Mouse (Mus musculus) ES-E14 (cell line): ENCODE measurements around the gene Stx11. TPM values are rescaled to one million over a fixed set of nuclear protein-coding genes. Genes with fewer than 3 reads are reported as not detected.
A peak's percentile ranks its signal among the peaks of the same experiment; 100 is the strongest.
"Not testable (repeated sequence)": the region's sequence is repeated elsewhere in the genome, so short reads cannot be mapped to it uniquely, and the experiment has no call there.

ENCODE experiments used
- DNase-seq: peaks from one replicate; pipeline ENCODE4 v3.0.0-alpha.2; 2013; ENCODE audit warnings: low read depth, low spot score
- H3K27ac ChIP-seq: 2 replicates; pipeline ENCODE4 v1.5.1; 2012; ENCODE audit warnings: low read depth, mild to moderate bottlenecking, low read length, moderate library complexity, mixed read lengths; ENCODE audit not compliant: poor library complexity, insufficient read depth, severe bottlenecking
- H3K36me3 ChIP-seq: 2 replicates; pipeline ENCODE4 v1.6.1; 2012; ENCODE audit warnings: mild to moderate bottlenecking, low read length, moderate library complexity, mixed read lengths; ENCODE audit not compliant: control insufficient read depth, poor library complexity, insufficient read depth, severe bottlenecking
- H3K4me1 ChIP-seq, 2 experiments: fragments of 150-350 bp in 1 of 2; sonication (generic) in 1 of 2; 2 replicates each; pipeline ENCODE4 v1.6.1; 2012; ENCODE audit warnings: low read length in 2 of 2, mild to moderate bottlenecking in 1 of 2, mixed read lengths in 1 of 2; ENCODE audit not compliant: control insufficient read depth in 2 of 2, insufficient read depth in 2 of 2, poor library complexity in 1 of 2
- H3K4me3 ChIP-seq, 2 experiments: fragments of 150-350 bp in 1 of 2; sonication (generic) in 1 of 2; 2 replicates each; pipeline ENCODE4 v1.5.1; 2012; ENCODE audit warnings: low read length in 2 of 2, low read depth in 1 of 2, mild to moderate bottlenecking in 1 of 2, mixed read lengths in 1 of 2; ENCODE audit not compliant: insufficient read depth in 1 of 2, poor library complexity in 1 of 2, severe bottlenecking in 1 of 2
- H3K9ac ChIP-seq: 2 replicates; pipeline ENCODE4 v1.6.1; 2012; ENCODE audit warnings: low read depth, mild to moderate bottlenecking, low read length, mixed read lengths; ENCODE audit not compliant: poor library complexity, insufficient read depth, severe bottlenecking
- H3K9me3 ChIP-seq: fragments of 150-350 bp; sonication (generic); 2 replicates; pipeline ENCODE4 v1.6.1; 2012; ENCODE audit warnings: low read depth, mild to moderate bottlenecking, low read length; ENCODE audit not compliant: control insufficient read depth, insufficient read depth
- CHD2 ChIP-seq: IDR thresholded peaks from 2 replicates; pipeline ENCODE4 v1.6.1; 2014; ENCODE audit warnings: mild to moderate bottlenecking, low read depth, low read length, inconsistent platforms
- HCFC1 ChIP-seq: IDR thresholded peaks from 2 replicates; pipeline ENCODE4 v1.6.1; 2012; ENCODE audit warnings: low read length, inconsistent platforms, borderline replicate concordance; ENCODE audit not compliant: insufficient read depth
- MAFK ChIP-seq: IDR thresholded peaks from 2 replicates; pipeline ENCODE4 v1.6.1; 2014; ENCODE audit warnings: mild to moderate bottlenecking, low read depth, low read length, inconsistent platforms; ENCODE audit not compliant: insufficient read depth
- ZC3H11A ChIP-seq: IDR thresholded peaks from 2 replicates; pipeline ENCODE4 v1.6.1; 2012; ENCODE audit warnings: low read depth, mild to moderate bottlenecking, inconsistent platforms, low read length, borderline replicate concordance
- ZNF384 ChIP-seq: IDR thresholded peaks from 2 replicates; pipeline ENCODE4 v1.6.1; 2012; ENCODE audit warnings: low read depth, low read length, inconsistent platforms
- in situ Hi-C, 2 experiments: fragments of 600-800 bp; cut with MboI; formaldehyde crosslinking; loops; one replicate each; pipeline ENCODE4 v1.15.1; 2025; ENCODE audit warnings: low sequenced_read_pairs in 2 of 2, inconsistent platforms in 1 of 2; ENCODE audit not compliant: unreplicated experiment in 2 of 2
- total RNA-seq: library from RNA; depleted of rRNA; stranded (reverse); fragments of 300-350 nt; gene quantifications from 2 replicates; pipeline ENCODE4 v1.2.3, GENCODE M21; 2012

The Stx11 gene
- total RNA-seq, 1 experiment, result 2.5 TPM

DNA sequence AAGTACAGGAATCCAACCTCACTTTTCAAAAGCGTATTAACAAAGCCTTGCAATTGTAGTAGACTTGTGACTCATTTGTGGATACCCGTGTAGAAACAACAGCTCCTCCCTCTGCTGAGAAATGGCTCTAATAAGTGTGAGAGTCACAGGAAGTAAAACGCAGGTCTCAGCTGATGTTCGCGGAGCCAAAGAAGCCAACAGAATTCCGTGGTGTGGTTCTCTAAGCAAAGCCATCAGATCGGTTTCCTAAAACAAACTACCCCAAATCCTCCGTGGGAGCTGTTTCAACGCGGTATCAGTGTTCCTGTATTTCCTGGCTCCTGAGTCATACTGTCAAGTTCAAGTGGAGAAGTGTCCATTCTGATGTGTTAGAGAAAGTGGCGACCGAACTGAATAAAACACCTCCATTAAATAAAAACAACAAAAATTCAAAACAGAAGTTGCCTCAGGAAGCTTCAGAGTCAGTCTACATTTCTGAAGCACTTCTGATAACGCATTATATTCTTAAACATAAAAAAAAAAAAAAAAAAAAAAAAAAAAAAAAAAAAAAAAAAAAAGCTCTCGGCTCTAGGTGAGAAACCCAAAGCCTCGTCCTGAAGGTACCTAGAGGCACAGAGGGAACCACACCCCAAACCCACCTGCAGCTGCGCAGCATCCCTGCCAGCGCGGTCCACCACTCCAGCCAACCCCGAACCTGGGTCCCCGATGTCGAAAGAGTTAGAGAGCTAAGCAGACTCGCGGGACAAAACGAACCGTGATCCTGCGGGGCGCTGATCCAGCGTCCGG lies 543 bp downstream of the Stx11 start:
- DNase-seq, result no peak
- Histone ChIP-seq H3K9me3 (no peaks in the 10 kb centered on the region), H3K27ac (no peak overlapping the region), H3K4me3 (peak overlapping the region; percentile 79 to 81), H3K9ac (peak overlapping the region; percentile 63), H3K4me1 (peaks cover 2% of the 10 kb centered on the region in 2 experiments; a peak in 1 of 4 replicates), H3K36me3 (no peaks in the 10 kb centered on the region)
- in situ Hi-C loops, result no loop called here
- TF ChIP-seq ZNF384 (peak; percentile 92), MAFK (no peak)

DNA sequence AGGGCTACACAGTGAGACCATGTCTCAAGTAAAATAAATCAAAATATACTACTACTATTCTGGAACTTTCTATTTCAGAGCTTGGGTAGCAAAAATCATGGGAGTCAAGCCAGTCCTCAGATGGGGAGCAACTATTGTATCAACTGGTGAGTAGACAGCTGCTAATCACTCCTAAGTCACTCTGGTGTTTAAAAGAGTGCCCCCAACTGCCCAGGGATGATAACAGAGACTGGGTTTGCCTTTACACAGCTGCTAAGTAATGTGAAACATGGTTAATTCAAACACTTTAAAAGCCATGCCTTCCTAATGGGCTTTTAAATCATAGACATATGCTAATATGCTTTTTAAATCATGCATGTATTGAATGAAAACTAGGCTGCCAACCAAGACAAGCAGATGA lies 1.9 kb downstream of the Stx11 start:
- Histone ChIP-seq H3K4me1 (peaks cover 2% of the 10 kb centered on the region in 2 experiments; a peak in 1 of 4 replicates), H3K36me3 (no peaks in the 10 kb centered on the region), H3K4me3 (no peak overlapping the region), H3K27ac (no peak overlapping the region), H3K9me3 (no peaks in the 10 kb centered on the region), H3K9ac (no peak overlapping the region)
- no peak for DNase-seq
- in situ Hi-C loops, result no loop called here
- TF ChIP-seq CHD2, result no peak

DNA sequence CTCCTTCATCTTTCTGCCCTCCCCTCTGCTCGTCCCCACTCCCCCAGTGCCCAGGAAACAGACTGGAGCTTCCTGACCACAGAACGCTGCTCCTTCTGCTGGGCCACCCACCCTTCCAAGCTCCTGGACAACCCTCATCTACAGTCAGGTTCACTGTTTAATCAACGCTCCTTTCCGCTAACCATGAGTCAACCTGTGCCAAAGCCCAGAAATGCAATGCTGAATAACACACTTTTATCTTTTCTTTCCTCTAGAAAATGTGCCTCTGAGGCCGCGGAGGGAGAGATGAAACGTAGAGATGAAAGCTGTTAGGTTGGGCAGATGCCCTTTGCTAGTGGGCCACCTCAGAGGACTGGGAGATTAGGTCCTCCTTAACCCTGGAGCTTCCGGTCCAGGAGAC lies 2.6 kb downstream of the Stx11 start:
- H3K9ac ChIP-seq, result no peak overlapping the region
- no peak overlapping the region for H3K4me3 ChIP-seq
- in situ Hi-C loops, result no loop called here
- TF ChIP-seq ZNF384 (no peak), CHD2 (no peak), HCFC1 (no peak), ZC3H11A (no peak), MAFK (no peak)
- H3K9me3 ChIP-seq, result no peaks in the 10 kb centered on the region
- no peak overlapping the region for H3K27ac ChIP-seq
- no peaks in the 10 kb centered on the region for H3K36me3 ChIP-seq
- peaks cover 2% of the 10 kb centered on the region in 2 experiments; a peak in 1 of 4 replicates for H3K4me1 ChIP-seq
- no peak for DNase-seq

DNA sequence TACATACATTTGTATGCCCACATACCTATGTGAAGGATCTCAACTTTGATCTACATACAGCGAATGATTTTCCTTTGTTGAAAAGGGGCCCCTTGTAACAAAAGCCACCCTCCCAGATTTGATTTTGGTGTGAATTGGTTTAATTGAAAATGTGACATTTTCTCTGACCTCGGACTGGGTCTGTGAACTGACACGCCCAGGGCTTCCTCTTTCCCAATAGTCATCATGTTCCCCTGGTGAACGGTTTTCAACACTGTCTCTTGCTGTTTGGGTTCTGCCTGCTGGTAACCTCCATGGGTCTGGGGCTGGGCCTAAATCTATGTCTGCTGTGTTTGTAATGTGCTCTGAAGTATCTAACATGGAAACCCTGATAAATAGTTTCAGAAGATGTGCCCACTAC lies 6.8 kb downstream of the Stx11 start:
- Histone ChIP-seq H3K36me3 (no peaks in the 10 kb centered on the region), H3K4me1 (peaks cover 0 to 2% of the 10 kb centered on the region in 2 experiments; a peak in 1 of 4 replicates), H3K9me3 (no peaks in the 10 kb centered on the region), H3K9ac (no peak overlapping the region), H3K4me3 (no peak overlapping the region), H3K27ac (no peak overlapping the region)
- no peak for DNase-seq
- in situ Hi-C loops, result no loop called here
- TF ChIP-seq ZNF384, result no peak
- no peak for TF ChIP-seq HCFC1
- TF ChIP-seq MAFK, result no peak
- TF ChIP-seq ZC3H11A, result no peak
- TF ChIP-seq CHD2, result no peak

DNA sequence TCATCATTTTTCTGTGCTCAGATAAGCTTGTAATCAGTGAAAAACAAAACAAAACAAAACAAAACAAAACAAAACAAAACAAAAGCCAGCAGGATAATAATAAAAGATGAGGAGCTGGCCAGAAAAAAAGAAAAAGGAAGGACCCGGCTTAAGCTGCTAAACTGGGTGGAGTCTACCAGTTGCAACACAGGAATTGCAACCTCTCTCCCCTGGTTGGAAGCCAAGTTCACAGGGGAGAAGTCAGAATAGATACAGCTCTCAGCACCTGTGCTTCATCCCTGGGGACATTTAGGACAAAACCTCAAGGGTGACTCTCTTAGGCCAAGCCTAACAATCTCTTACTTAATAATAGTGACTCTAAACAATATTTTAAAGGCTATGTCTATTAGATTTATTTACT lies 8.3 kb downstream of the Stx11 start:
- H3K27ac ChIP-seq, result no peak overlapping the region
- no peaks in the 10 kb centered on the region for H3K9me3 ChIP-seq
- H3K4me1 ChIP-seq, result peaks cover 0 to 2% of the 10 kb centered on the region in 2 experiments; a peak in 1 of 4 replicates
- TF ChIP-seq ZC3H11A, result no peak
- TF ChIP-seq ZNF384, result no peak
- TF ChIP-seq CHD2, result no peak
- no peak for TF ChIP-seq MAFK
- TF ChIP-seq HCFC1, result no peak
- H3K9ac ChIP-seq, result no peak overlapping the region
- H3K4me3 ChIP-seq, result no peak overlapping the region
- no peaks in the 10 kb centered on the region for H3K36me3 ChIP-seq
- DNase-seq, result no peak
- in situ Hi-C loops, result no loop called here

DNA sequence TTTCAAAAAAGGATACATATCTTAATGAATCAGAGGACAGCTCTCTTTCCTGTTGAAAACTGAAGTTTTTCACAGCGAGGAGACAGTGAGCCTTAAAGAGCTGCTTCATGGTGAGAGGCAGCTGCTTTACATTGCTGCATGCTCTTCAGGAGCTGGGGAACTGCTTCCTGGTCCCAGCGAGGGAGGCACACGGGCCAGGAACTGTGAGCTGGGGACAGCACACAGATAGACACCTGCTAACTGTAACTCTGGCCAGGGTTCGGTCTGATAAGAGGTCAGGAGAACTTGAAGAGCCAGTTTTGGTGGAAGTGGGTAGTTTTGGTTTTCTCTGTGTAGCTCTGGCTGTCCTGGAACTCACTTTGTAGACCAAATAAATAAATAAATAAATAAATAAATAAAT lies 12.7 kb downstream of the Stx11 start:
- H3K27ac ChIP-seq, H3K9me3 ChIP-seq, H3K9ac ChIP-seq, in situ Hi-C loops, DNase-seq, H3K4me1 ChIP-seq, H3K36me3 ChIP-seq, H3K4me3 ChIP-seq: not testable (repeated sequence)
